Mouse (Mus musculus): Measurements from ENCODE around the gene Acod1.

Acod1 gene

DNA sequence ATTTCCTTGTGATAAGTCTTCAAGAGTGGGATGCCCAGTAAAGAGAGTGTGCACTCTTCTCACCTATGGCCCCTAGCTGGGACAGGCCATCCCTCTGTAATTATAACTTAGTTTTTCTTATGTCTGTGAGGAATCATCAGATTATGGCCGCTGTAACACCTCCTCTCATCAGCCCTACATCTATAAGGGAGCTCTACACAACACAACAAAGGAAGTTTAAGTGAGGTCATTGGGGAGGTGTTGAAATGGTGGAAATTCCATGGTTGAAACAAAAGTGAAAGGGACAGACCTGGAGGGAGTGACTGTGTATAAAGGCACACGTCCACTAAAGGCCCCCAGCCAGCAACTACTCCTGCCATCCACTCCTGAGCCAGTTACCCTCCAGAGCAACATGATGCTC lies at the start of gene Acod1:
TSS of gene Acod1 (plus strand) at position 301 of the 400 bp plus-strand sequence.
- DNase-seq (ENCODE audit: low read depth, low spot score), result no peak

DNA sequence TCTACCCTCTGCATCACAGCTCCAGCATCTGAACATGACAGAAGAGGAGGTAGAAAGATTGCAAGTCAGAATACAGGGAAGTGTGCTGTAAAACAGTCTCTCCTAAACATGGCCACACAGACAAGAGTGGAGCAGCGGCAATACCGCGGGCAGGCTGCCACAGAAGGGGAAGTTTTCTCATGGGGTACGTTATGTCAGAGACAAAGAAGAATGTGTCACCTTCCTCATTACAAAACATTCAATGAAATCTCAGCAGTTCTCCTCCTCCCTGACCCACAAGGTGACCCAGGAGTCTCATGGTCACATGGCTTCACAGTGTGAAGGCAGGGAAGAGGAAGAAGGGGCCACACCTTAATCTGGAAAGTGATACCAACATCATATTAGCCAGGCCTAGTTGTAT lies 39.0 kb upstream of the Acod1 start:
- DNase-seq (ENCODE audit: low read depth, low spot score), result no peak

DNA sequence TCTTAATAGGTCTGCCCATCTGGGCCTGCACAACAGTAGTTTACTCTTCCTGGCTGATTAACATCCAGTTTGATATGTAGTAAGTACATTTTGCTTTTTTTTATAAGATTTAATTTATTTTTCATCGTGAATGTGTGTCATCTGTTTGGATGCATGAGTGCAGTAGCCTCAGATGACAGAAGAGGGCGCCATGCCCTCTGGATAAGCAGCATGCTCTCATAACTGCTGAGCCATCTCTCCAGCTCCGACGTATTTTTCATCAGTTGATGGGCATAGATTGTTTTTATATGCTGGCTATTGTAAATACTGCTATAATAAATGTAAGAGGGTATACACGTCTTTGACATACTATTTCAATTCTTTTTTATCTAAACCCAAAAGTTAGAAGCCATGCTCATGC lies 35.0 kb upstream of the Acod1 start:
- no peak for DNase-seq (ENCODE audit: low read depth, low spot score)

DNA sequence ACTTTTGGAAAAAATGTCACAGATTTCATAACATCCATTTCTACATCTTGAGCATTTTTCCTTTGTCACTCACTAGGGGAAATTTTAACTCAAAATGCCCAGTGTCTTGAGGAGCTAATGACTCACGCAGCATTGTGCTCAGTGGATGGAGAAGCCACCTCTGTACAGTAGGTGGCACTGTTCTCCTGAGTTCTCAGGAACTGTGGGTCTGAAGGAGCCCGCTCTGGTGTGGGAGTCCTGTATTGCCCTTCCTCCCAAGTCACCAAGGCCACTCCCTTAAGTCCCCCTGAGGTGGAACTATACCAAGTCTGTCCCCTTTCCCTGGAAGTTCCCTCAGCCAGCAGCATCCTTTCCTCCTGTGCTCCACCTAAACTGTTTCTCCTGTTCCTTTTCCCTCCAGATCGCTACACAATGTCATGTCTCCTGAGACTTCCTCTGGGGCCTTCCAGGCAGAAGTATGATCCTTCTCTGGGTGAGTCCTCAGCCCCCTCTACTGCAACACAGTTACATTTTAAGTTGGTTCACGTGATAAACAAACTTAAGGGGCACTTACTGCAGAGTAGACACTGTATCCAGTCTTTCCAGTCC lies 34.1 kb upstream of the Acod1 start:
- DNase-seq (ENCODE audit: low read depth, low spot score), result peak; percentile 44

DNA sequence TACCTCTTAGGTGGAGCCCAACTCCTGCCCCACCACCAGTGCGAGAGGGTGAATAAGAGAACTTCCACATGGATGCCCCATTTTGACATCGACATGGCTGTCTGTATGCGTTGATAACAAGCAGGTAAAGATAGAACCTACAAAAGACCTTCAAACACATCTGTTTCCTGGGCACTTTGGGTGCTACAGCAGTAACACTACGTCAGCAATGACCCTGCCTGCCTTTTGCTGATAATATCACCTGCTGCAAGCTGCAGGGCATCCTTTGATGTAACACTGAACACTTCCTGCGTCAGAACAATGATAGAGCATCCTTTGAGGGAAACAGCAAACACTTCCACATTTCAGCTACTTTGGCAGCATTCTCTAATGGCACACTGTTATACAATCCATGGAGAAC lies 29.8 kb upstream of the Acod1 start:
- DNase-seq (ENCODE audit: low read depth, low spot score), result no peak

DNA sequence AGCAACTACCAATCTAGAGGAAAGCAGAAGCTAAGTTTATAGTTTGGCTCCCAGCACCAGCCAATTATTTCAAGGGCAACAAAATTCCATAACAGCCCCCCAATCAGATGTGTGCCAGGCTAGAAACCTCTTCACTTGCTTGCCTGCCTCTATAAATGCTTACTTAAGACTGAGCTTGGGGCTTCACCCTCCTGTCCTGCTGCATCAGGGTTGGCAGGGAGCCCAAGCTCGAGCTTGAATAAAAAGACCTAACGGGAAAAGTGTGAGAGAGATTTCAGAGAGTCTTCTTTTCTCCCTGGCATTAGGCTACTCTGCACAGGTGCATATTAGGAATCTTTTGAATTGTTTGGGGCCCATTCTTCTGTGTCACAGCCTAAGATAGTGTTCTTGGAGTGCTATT lies 26.7 kb upstream of the Acod1 start:
- DNase-seq (ENCODE audit: low read depth, low spot score), result no peak

DNA sequence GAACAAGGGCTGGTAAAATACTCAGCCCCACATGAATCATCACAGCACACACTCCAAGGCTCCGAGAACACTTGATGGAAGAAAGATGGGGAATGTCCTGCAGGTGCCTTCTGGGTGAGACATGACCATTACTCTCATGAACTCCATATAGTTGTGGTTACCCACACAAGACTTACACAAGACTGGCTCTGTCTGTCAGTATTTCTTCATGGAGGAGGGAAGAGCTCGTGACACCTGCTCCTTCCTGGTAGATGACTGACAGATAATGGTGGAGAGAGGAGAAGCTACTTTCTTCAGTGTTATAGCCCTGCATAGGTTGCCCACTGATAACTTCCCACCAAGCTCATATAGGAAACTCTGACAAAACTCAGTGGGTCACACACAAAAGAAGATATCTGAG lies 17.6 kb upstream of the Acod1 start:
- no peak for DNase-seq (ENCODE audit: low read depth, low spot score)

DNA sequence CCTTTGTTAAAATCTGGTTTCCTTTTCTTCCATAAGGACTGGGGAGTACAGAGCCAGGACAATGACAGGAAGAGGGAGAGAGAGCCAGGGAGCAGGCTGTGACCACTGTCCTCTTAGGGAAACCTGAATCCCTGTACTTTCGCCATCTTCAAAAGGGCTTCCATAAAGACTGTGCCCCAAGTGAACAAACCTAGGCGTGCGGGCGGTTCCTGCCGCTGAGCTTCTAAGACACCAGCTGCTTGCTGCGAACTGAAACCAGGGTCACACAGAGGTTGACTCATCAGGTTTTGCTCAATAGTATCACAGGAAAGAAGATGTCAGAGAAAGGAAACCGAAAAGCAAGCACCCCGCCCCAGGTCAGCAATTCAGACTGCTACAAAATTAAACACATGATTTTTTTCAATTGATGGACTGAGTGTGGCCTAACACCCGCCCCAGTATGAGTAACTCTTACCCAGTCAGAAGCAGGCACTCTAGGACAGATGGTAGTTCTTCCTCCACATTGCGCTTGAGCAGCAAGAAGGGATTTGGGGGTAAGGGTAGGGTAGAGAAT lies 13.4 kb upstream of the Acod1 start:
- DNase-seq (ENCODE audit: low read depth, low spot score), result no peak

DNA sequence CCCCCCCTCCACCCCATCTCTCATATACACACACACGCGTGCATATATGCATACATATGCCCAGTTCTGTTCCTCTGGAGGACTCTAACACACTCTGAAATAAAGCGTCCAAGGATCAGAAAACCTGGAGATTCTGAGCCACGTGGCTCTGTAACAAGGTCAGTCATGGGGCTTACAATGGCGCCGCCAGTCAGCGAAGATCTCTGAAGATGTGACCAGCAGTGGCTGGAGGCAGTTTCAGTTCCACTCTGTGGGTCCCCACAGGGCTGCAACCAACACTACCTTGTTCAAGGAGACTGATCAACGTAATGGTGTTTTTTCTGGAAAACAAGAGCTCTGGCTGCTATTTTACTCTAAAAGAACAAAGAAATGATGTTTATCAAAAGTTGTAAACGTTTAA lies 12.7 kb upstream of the Acod1 start:
- DNase-seq (ENCODE audit: low read depth, low spot score), result no peak

DNA sequence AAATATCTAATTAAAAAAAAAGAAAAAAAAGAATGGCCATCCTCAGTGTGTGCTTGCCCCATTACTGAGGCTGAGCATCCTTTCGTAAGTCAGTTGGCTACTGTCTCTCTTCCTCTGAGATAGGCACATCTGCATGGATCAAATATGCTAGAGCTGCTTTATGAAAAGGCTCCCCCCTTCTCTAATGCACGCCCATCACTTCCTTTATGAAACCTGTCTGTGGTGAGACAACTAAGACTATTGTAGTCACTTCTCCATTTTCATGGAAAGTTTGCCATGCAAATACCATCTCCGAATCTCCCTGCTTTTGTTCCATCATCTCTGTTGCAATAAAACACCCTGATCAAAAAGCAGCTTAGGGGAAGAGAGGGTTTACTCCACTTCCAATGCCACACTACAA lies 9.8 kb upstream of the Acod1 start:
- DNase-seq (ENCODE audit: low read depth, low spot score), result no peak

DNA sequence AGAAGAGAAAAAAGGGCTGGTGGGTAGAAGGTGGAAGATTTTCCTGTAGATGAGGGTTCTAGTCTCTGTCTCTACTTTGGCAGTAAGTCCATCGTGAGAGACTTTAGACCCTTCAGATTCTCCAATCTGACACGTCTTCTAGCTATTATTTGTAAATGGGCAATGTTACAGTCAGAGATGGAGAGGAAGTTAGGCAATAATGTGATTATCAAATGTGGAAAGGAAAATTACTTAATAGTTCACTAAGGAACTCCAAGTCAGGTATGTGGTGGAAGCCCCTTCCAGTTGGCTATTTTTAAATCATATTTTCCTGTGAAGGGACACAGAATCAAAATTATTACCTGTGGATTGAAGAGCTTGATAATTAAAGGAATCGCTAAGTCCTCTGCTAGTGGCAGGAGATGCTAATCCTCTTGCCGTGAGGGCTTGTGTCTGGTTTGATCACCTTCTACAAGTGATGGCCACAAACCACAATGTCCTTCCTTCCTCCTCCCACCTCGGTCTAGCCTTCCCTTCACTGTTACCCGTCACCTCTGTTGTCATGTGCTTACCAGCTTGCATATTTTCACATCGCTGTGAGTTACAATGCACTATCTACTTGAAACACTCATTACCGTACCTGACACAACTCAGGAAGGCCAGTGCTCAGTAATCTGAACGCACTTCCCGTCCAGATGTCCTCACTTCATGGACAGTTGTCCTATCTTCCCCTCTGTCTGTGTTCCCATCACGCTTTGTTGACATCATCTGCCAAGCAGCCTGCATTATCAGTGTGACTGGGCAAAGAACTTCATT lies 1.7 kb downstream of the Acod1 start:
- no peak for DNase-seq (ENCODE audit: low read depth, low spot score)

DNA sequence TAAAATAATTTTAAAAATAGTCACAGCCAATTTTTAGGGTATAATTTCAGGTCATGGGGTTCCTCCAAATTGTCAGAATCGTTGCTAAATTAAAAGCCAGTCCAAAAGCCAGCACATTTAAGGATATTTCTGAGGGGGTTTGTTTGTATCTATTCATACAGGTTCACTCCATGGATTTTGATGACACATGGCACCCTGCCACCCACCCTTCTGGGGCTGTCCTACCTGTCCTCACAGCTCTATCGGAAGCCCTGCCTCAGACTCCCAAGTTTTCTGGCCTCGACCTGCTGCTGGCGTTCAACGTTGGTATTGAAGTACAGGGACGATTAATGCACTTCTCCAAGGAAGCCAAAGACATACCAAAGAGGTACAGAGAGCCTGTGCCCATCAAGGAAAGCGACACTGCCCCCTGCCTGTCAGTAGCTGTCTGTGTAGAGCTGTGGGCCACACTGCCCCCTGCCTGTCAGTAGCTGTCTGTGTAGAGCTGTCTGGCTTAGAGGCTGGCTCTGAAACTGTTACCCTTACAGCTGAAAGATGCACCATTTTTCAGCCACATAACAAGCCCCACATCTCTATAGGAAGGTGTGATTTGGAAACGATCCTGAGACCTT lies 4.5 kb downstream of the Acod1 start:
- DNase-seq (ENCODE audit: low read depth, low spot score), result peak; percentile 49

DNA sequence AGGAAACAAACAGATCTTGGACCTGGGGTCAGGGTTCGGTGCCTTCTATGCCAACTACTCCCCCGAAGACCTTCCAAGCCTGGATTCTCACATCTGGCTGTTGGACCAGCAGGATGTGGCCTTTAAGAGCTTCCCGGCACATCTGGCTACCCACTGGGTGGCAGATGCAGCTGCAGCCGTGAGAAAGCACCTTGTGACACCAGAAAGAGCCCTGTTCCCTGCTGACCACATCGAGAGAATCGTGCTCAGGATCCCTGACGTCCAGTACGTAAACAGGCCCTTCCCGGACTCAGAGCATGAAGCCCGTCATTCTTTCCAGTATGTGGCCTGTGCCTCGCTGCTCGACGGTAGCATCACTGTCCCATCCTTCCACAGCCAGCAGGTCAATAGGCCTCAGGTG lies 8.0 kb downstream of the Acod1 start:
- no peak for DNase-seq (ENCODE audit: low read depth, low spot score)

DNA sequence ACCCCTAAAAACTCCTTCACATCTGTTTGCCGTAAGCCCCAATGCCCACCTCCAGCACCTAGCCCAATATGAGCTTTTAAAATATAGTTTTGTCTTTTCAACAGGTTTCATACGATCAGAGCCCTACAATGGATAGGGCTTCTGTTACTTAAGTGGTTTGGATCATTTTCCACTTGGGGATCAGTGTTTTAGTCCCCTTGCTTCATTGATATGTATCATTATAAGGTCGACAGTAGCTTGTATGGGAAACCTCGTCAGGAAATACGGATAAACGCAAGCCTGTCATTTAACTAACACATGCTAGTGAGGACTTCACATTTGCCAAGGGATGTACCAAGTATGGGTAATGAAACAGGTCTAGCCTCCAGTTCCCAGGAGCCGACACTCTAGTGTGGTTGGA lies 9.8 kb downstream of the Acod1 start:
- no peak for DNase-seq (ENCODE audit: low read depth, low spot score)

DNA sequence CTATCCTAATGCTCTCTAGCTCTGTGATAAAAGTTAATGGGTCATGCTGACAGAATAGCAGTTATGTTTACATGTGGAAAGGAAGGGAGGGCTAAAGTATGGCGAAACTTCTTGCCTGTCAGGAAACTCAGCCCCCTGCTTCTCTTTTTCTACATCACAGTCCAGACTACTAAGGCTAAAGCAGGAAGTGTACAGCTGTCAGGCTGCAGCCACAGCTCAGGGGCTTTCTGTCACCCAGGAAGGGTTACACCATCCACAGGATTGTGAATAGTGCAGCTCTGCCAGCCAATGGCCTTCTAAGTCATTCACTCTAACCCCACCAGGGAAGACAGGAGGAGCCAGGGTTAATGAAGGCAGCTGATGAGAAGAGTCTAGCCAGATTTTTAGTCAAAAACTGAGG lies 12.2 kb downstream of the Acod1 start:
- DNase-seq (ENCODE audit: low read depth, low spot score), result no peak

DNA sequence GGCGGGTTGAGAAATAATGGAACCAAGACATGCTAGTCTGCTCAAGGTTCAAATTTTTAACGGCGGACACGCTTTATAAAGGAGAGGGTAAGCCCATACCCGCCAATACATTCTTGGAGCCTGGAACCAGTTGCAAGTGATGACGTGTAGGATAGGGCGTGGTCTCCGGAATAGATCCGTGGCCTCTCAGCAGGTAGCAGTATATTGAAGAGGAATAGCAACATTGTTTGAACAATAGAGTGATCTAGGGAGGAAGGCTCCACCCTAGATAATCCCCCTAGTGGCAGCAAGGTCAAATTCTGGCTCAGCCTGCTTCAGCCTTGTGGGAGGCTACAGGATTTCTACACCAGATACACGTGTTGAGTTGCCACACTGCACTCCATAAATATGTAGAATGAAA lies 12.7 kb downstream of the Acod1 start:
- no peak for DNase-seq (ENCODE audit: low read depth, low spot score)

DNA sequence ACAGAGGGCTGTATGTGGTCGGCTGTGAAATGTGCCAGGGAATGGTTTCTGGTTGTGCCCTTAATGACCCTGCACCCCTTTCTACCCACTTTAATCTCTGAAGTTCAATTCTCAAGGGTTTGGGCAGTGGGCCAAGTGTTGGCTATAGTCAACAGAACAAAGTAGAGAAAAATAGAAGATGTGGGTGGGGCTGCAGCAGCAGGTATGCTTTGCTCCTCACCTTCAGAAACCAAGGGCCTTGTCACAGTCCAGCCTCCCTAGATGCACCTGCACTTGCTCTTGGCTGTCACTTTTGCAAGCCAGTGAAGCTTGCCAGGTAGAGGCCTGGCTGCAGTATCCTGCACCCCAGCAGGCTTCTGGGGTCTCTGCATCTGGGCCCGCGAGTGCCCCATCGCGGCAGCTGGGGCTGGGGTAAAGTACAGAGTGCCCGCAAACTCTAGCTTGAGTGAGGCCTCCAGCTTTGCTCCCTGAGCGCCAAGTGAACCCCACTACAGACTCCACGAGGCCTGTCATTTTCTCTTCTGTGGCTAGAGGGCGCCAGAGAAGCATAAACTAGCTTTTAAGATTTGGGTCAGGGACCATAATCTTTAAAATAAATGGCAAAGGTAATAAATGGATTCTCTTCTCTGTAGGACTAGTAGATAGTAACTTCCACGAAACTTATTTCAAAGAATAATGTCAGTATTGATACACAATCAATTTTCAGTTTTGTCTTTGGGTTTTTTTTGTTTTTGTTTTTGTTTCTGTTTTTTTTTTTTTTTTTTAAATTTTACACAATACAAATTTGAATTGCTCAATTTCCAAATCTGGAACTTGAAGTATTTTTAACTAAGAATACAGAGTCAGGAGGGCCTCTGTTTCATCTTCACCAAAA lies 18.8 kb downstream of the Acod1 start:
- peak; percentile 46 for DNase-seq (ENCODE audit: low read depth, low spot score)

DNA sequence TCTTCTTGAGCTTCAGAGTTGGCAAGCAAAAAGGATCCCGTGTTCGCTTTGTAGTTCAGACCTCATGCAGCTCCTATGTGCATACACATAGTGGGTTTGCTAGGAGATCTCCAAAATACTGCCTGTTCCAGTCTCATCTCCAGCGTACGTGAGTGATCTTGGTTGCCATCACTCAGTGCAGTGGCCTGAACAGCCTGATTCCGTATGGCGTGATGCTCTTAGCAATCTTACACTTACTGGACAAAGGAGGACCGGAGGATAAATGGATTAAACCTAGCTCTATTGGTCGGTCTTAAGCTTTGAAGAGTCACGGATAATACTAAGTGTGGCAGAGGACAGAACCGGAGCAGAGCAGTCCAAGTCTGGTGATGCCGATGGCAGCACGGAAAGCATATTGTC lies 22.7 kb downstream of the Acod1 start:
- no peak for DNase-seq (ENCODE audit: low read depth, low spot score)

DNA sequence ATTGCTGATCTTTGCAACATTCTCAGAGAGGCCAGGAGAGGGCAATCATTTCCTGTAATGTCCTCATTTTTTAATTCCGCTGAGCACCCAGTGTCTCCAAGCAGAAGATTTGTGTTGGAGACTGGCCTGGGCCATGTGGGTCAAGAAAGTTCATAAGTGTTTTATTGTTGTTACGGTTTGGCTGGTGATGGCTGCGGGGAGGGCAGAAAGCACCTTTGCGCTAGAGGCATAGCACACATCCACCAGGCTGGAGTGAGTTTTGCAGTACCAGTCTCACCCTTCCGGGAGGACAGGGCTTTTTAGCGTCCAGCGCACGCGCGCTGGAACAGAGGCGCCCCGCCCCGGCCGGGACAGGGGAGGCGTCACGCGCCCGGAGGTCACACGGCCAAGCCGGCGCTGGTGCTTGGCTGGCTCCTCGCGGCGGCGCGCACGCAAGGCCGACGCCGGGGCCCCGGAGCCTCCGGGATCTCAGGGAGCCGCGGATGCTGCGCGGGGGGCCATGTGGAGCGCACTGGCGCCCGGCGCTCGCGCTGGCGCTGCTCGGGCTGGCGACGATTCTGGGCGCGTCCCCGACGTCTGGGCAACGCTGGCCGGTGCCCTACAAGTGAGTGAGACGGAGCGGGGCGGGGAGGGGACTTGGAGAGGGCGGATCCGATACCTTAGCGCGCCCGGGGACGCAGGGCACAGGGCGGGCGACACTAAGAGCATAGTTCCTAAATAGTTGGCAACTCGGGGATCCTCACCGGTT lies 23.3 kb downstream of the Acod1 start, which contains the start of gene Cln5:
TSS of gene Cln5 (plus strand) at position 353 of the 748 bp plus-strand sequence.
- peak; percentile 92 for DNase-seq (ENCODE audit: low read depth, low spot score)

DNA sequence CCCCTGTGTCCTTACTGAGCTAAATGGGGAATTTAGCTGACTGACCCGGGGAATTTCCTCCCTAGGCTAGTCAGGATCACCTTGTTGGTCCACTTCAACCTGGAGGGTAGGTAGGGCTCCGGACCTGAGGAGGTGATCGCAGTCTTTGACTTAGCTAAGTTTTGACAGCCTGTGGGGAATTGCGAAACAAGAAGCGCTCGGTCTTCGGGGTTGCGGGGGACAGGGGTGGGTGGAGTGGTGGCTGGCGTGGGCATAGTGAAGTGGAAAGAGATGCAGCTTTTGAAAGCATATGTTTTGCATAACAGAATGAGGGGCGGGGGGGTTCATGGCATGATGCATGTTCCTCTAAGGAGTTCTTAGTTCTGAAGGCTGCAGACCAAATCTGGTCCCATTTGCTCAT lies 24.0 kb downstream of the Acod1 start:
- no peak for DNase-seq (ENCODE audit: low read depth, low spot score)

DNA sequence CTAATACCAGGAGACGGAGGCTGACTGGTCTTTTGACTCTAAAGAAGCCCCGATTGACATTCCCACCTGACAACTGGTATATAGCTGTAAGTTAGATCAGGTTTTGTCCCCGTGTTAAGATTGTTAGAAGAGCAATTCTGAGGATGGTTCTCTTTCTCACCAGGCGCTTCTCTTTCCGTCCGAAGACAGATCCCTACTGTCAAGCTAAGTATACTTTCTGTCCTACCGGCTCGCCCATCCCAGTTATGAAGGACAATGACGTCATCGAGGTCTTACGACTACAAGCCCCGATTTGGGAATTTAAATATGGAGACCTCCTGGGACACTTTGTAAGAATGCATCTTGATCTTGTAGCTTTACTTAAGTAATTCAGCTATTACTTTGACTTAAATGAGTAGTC lies 24.7 kb downstream of the Acod1 start:
- no peak for DNase-seq (ENCODE audit: low read depth, low spot score)
